Mouse (Mus musculus): ENCODE data around the gene Ankrd49.

Ankrd49 gene

GRCm38 (mm10) chr9:14740151-14740924 is 44.3 kb downstream of the Ankrd49 start, which contains the start of gene Piwil4:
TSS of gene Piwil4 (minus strand) at chr9:14740733.
- no peak for DNase-seq

- no peak for DNase-seq
Measured at GRCm38 (mm10) chr9:14739498-14740150, 45.0 kb downstream of the Ankrd49 start.

GRCm38 (mm10) chr9:14730941-14731541 is 53.6 kb downstream of the Ankrd49 start:
- DNase-seq, result peak; percentile 22 to 46

Measured in lung, adult 18-20 months (tissue).